Mouse (Mus musculus): ENCODE measurements around the gene Paqr4.

GRCm38 (mm10) chr17:23734341-23734740 is 6.3 kb downstream of the Paqr4 start:
- TF ChIP-seq CTCF (IDR thresholded peaks at IDR 0.05; ENCODE audit: low read depth) (no peak), EP300 (IDR thresholded peaks at IDR 0.05; ENCODE audit: low read depth) (no peak)

All from heart, postnatal 0 days (tissue).